Mouse (Mus musculus) kidney, postnatal 0 days (tissue): ENCODE measurements around the gene Vegfa. TPM values are rescaled to one million over a fixed set of nuclear protein-coding genes. Genes with fewer than 3 reads are reported as not detected.

Experiments
- ATAC-seq: fragments of 200-750 bp; cut with Nextera tagmentation; replicated peaks from 2 replicates; pipeline ENCODE4 v1.8.0; 2017; ENCODE audit warnings: low read depth, moderate number of reproducible peaks, moderate TSS enrichment, moderate library complexity; ENCODE audit not compliant: low FRiP score
- DNase-seq: peaks from one replicate; pipeline ENCODE4 v3.0.0-alpha.2; 2016; ENCODE audit warnings: low spot score
- H3K27ac ChIP-seq: fragments of 300-500 bp; sonication (generic); 2 replicates; pipeline ENCODE4 v1.5.1; 2014; ENCODE audit warnings: mild to moderate bottlenecking
- H3K27me3 ChIP-seq: fragments of 300-500 bp; sonication (generic); 2 replicates; pipeline ENCODE4 v1.6.1; 2014; ENCODE audit warnings: low read length, mixed read lengths; ENCODE audit not compliant: insufficient read depth
- H3K36me3 ChIP-seq: fragments of 300-500 bp; sonication (generic); 2 replicates; pipeline ENCODE4 v1.6.1; 2014; ENCODE audit warnings: low read length, mixed read lengths; ENCODE audit not compliant: insufficient read depth
- H3K4me1 ChIP-seq: fragments of 300-500 bp; sonication (generic); replicated peaks from 2 replicates; pipeline ENCODE4 v1.6.1; 2014; ENCODE audit warnings: antibody characterized with exemption, low read length, mixed read lengths; ENCODE audit not compliant: insufficient read depth
- H3K4me2 ChIP-seq: fragments of 300-500 bp; sonication (generic); 2 replicates; pipeline ENCODE4 v1.6.1; 2014; ENCODE audit warnings: mild to moderate bottlenecking, low read length, moderate library complexity, mixed read lengths
- H3K4me3 ChIP-seq: fragments of 300-500 bp; sonication (generic); replicated peaks from 2 replicates; pipeline ENCODE4 v1.5.1; 2014; ENCODE audit warnings: low read depth, low read length
- H3K9ac ChIP-seq: fragments of 300-500 bp; sonication (generic); 2 replicates; pipeline ENCODE4 v1.6.1; 2014; ENCODE audit warnings: low read depth, low read length
- H3K9me3 ChIP-seq: fragments of 300-500 bp; sonication (generic); replicated peaks from 2 replicates; pipeline ENCODE4 v1.6.1; 2016; ENCODE audit warnings: low read length, inconsistent platforms, mixed read lengths
- CTCF ChIP-seq: IDR thresholded peaks from 2 replicates; pipeline ENCODE4 v1.5.1; 2016; ENCODE audit warnings: antibody characterized with exemption, low read depth, mild to moderate bottlenecking, moderate library complexity
- WGBS: fragments of 180-500 bp; shearing (Covaris S2); extraction: QIAGEN DNeasy Blood & Tissue Kit; methylation state at CpG from one replicate; pipeline ENCODE4 v1.1.7; 2014; 5-methylcytosine and 5-hydroxymethylcytosine counted together
- polyA plus RNA-seq: library from polyadenylated mRNA; unstranded; fragments of >200 nt; fragmentation: Nextera tagmentation; extraction: Ambion mirVana; gene quantifications from 2 replicates; pipeline ENCODE4 v1.2.1, GENCODE M21; 2015

The Vegfa gene
- polyA plus RNA-seq, 1 experiment from 2014 or later, result 6.3 TPM

GRCm38 (mm10) chr17:46044953-46045352, 12.8 kb upstream of the Vegfa start:
- no peak overlapping the region for H3K27ac ChIP-seq
- H3K9ac ChIP-seq, result no peak overlapping the region
- H3K4me2 ChIP-seq, result no peak overlapping the region
- 89% methylated on average over 5 of the region's 5 CpGs for WGBS
- peaks cover 7% of the 10 kb centered on the region; the same call in 1 of the 2 replicates for H3K4me1 ChIP-seq
- no peak for ATAC-seq
- H3K9me3 ChIP-seq, result no peaks in the 10 kb centered on the region
- TF ChIP-seq CTCF, result no peak
- H3K4me3 ChIP-seq, result no peak overlapping the region
- no peak for DNase-seq
- H3K36me3 ChIP-seq, result no peaks in the 10 kb centered on the region
- H3K27me3 ChIP-seq, result no peaks in the 10 kb centered on the region

- no peak for TF ChIP-seq CTCF
- ATAC-seq (no peak), DNase-seq (no peak)
- Histone ChIP-seq H3K9ac (no peak overlapping the region), H3K4me3 (no peak overlapping the region), H3K36me3 (no peaks in the 10 kb centered on the region), H3K27me3 (no peaks in the 10 kb centered on the region), H3K4me2 (no peak overlapping the region), H3K9me3 (no peaks in the 10 kb centered on the region), H3K27ac (no peak overlapping the region), H3K4me1 (no peaks in the 10 kb centered on the region)
- 82% methylated on average over 8 of the region's 8 CpGs for WGBS
Measured at GRCm38 (mm10) chr17:46042158-46042557, 10.0 kb upstream of the Vegfa start.

GRCm38 (mm10) chr17:46041679-46042078, 9.5 kb upstream of the Vegfa start:
- Histone ChIP-seq H3K36me3 (no peaks in the 10 kb centered on the region), H3K9me3 (no peaks in the 10 kb centered on the region), H3K27me3 (no peaks in the 10 kb centered on the region), H3K4me2 (no peak overlapping the region), H3K4me1 (no peaks in the 10 kb centered on the region), H3K4me3 (no peak overlapping the region), H3K9ac (no peak overlapping the region), H3K27ac (no peak overlapping the region)
- WGBS, result 83% methylated on average over 3 of the region's 3 CpGs
- ATAC-seq (no peak), DNase-seq (no peak)
- no peak for TF ChIP-seq CTCF

- TF ChIP-seq CTCF, result peak; percentile 69
- H3K4me1 ChIP-seq, result no peaks in the 10 kb centered on the region
- H3K27me3 ChIP-seq, result no peaks in the 10 kb centered on the region
- ATAC-seq (no peak), DNase-seq (no peak)
- 58% methylated on average over 5 of the region's 5 CpGs for WGBS
- H3K27ac ChIP-seq, result no peak overlapping the region
- no peak overlapping the region for H3K9ac ChIP-seq
- no peaks in the 10 kb centered on the region for H3K36me3 ChIP-seq
- H3K9me3 ChIP-seq, result no peaks in the 10 kb centered on the region
- no peak overlapping the region for H3K4me3 ChIP-seq
- no peak overlapping the region for H3K4me2 ChIP-seq
Measured at GRCm38 (mm10) chr17:46041223-46041622, 9.1 kb upstream of the Vegfa start.

- 16% methylated on average over 6 of the region's 6 CpGs for WGBS
- no peak for TF ChIP-seq CTCF
- Histone ChIP-seq H3K9me3 (no peaks in the 10 kb centered on the region), H3K27ac (no peak overlapping the region), H3K27me3 (no peaks in the 10 kb centered on the region), H3K4me2 (no peak overlapping the region), H3K4me1 (no peaks in the 10 kb centered on the region), H3K4me3 (no peak overlapping the region), H3K9ac (no peak overlapping the region), H3K36me3 (no peaks in the 10 kb centered on the region)
- ATAC-seq, result no peak
- DNase-seq, result no peak
Measured at GRCm38 (mm10) chr17:46040561-46040960, 8.4 kb upstream of the Vegfa start.

GRCm38 (mm10) chr17:46038906-46039305, 6.7 kb upstream of the Vegfa start:
- H3K36me3 ChIP-seq, result no peaks in the 10 kb centered on the region
- peak; percentile 46 for TF ChIP-seq CTCF

GRCm38 (mm10) chr17:46036400-46036799, 4.2 kb upstream of the Vegfa start:
- WGBS, result 74% methylated on average over 6 of the region's 6 CpGs
- Histone ChIP-seq H3K27ac (no peak overlapping the region), H3K4me2 (no peak overlapping the region), H3K4me3 (no peak overlapping the region), H3K36me3 (no peaks in the 10 kb centered on the region), H3K9me3 (no peaks in the 10 kb centered on the region), H3K4me1 (no peaks in the 10 kb centered on the region), H3K9ac (no peak overlapping the region), H3K27me3 (no peaks in the 10 kb centered on the region)
- TF ChIP-seq CTCF, result no peak
- no peak for ATAC-seq
- DNase-seq, result no peak

More at GRCm38 (mm10) chr17:46038906-46039305, 6.7 kb upstream of the Vegfa start:
- no peaks in the 10 kb centered on the region for H3K4me1 ChIP-seq
- H3K9me3 ChIP-seq, result no peaks in the 10 kb centered on the region
- H3K4me3 ChIP-seq, result no peak overlapping the region
- no peak overlapping the region for H3K4me2 ChIP-seq
- no peak overlapping the region for H3K27ac ChIP-seq
- H3K9ac ChIP-seq, result no peak overlapping the region
- ATAC-seq, result no peak
- 46% methylated on average over 3 of the region's 3 CpGs for WGBS
- DNase-seq, result no peak
- H3K27me3 ChIP-seq, result no peaks in the 10 kb centered on the region
